Mouse (Mus musculus): ENCODE measurements around the gene Tff1. TPM values are rescaled to one million over a fixed set of nuclear protein-coding genes. Genes with fewer than 3 reads are reported as not detected.

Tff1 gene
- polyA plus RNA-seq, 1 experiment from 2014 or later = not detected

DNA sequence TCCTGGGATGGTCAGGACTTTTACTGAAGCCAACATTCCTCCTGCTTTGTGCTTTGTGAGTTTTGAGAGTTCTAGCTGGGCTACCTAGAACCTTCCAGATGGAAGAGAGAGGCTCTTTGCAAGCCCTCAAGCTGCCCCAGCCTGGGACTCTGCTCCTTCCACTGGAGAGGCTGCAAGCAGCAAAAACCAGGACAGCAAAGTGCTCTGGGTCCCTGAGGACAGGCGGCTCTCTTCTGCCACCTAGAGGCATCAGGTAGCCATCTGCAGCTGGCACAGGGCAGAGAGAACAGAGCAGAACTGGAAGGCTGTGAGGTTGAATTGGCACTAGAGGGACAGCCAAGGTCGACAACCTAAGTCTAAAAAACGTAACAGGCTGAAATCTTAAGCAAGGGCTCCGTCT, 22.3 kb upstream of the Tff1 start:
- 23% methylated on average over 4 of the region's 4 CpGs for WGBS
- Histone ChIP-seq H3K4me2 (no peak overlapping the region), H3K4me1 (no peaks in the 10 kb centered on the region), H3K9ac (no peak overlapping the region), H3K36me3 (no peaks in the 10 kb centered on the region), H3K4me3 (no peak overlapping the region), H3K27me3 (no peaks in the 10 kb centered on the region), H3K9me3 (no peaks in the 10 kb centered on the region), H3K27ac (no peak overlapping the region)
- ATAC-seq (ENCODE audit: insufficient number of reproducible peaks, insufficient read depth, low FRiP score, low TSS enrichment, low read depth) = no peak

DNA sequence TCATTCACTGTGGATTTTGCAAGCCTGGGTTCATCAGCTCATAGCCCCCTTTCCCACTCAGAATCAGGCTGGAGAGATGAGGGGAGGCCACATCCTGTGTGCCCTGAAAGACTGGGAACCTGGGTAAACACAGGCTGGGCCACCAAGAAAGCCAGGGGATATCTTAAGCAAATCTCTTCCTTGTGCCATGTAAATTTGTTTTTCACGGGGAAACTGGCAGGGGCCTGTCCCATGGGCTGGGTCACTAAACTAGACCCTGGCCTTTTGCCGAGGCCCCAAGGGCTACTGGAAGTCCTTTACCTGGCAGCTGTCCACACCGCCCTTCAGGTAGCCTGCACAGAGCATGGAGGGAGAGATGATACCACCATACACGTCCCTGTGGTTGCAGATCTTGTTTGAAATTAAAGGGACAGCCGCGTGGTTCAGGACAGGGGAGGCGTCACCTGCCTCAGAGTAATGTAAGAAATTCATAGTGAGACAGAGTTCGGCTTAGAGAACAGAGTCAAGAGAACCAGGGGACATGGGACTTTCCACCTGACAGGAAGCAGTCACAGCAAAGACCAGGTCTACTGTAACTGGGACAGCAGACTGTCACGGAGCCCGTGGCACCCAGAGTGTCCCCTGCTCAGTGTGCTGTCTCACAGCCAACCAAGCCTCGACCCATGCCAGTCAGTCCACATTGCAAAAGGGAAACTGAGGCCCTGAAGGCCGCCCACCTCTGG, 19.4 kb upstream of the Tff1 start:
- 74% methylated on average over 12 of the region's 12 CpGs for WGBS

DNA sequence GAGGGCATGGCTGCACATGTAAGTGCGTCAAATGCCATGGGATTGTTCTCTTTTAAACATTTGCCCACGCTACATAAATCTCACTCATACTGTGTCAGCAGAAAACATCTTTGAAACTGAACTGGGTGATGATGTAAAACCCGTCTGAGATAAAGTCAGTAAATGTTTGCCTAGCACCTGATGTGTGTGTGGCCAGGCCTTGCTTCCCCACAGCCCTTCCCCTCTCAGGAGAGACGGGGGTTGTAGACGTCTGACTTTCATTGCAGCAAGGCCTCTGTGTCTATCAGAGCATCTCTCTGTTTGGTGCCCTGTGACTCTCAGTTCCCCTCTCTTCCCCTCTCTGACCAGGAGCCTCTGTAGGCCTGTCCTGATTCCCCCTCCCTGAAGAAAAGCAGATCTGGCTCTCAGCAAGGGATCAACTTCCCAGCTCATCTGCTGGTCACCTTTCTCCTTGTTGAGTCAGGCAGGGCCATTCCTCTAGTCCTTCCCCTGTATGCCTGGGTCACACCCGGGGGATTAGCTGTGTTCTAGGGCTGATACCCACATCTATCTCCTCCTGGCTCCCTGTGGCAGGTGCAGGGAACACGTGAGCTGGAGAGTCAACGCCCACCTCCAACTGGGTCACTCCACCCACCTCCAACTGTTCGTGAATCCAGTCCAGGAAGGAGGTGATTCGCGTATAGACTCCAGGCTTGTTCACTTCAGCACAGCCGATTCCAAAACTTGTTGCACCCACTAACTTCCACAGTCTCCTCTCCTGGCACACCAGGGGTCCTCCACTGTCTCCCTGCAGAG, 18.3 kb upstream of the Tff1 start:
- no peak for ATAC-seq (ENCODE audit: insufficient number of reproducible peaks, insufficient read depth, low FRiP score, low TSS enrichment, low read depth)
- Histone ChIP-seq H3K4me3 (no peak overlapping the region), H3K27ac (no peak overlapping the region), H3K9me3 (no peaks in the 10 kb centered on the region), H3K36me3 (no peaks in the 10 kb centered on the region), H3K4me2 (no peak overlapping the region), H3K9ac (no peak overlapping the region), H3K27me3 (no peaks in the 10 kb centered on the region), H3K4me1 (no peaks in the 10 kb centered on the region)
- WGBS = 61% methylated on average over 12 of the region's 12 CpGs

More for the DNA sequence above, 19.4 kb upstream of the Tff1 start:
- no peak for ATAC-seq (ENCODE audit: insufficient number of reproducible peaks, insufficient read depth, low FRiP score, low TSS enrichment, low read depth)
- H3K27me3 ChIP-seq = no peaks in the 10 kb centered on the region
- no peaks in the 10 kb centered on the region for H3K4me1 ChIP-seq
- H3K9me3 ChIP-seq = no peaks in the 10 kb centered on the region
- H3K9ac ChIP-seq = no peak overlapping the region
- no peaks in the 10 kb centered on the region for H3K36me3 ChIP-seq
- H3K27ac ChIP-seq = no peak overlapping the region
- H3K4me3 ChIP-seq = no peak overlapping the region
- no peak overlapping the region for H3K4me2 ChIP-seq

DNA sequence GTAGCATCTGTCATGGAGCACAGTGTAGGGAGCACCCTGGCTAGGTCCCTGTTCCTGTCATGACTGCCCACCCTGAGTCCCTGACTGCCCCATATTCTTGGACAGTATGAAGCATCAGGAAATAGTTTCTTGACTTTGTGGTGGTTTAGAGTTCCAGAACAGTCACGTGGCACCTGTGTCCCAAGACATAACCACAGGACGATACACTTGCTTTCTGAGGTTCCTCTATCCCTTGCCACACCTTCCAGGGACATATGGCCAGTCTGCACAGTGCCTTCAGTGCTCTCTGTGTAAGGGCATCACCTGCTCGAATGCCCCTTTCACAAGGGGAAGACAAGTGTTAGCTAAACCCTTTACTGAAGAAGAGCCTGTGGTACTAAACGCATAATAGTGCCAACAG, 16.4 kb upstream of the Tff1 start:
- Histone ChIP-seq H3K27me3 (no peaks in the 10 kb centered on the region), H3K27ac (no peak overlapping the region), H3K4me3 (no peak overlapping the region), H3K4me1 (no peaks in the 10 kb centered on the region), H3K4me2 (no peak overlapping the region), H3K36me3 (no peaks in the 10 kb centered on the region), H3K9ac (no peak overlapping the region), H3K9me3 (no peaks in the 10 kb centered on the region)
- 91% methylated on average over 4 of the region's 4 CpGs for WGBS
- ATAC-seq (ENCODE audit: insufficient number of reproducible peaks, insufficient read depth, low FRiP score, low TSS enrichment, low read depth) = no peak

DNA sequence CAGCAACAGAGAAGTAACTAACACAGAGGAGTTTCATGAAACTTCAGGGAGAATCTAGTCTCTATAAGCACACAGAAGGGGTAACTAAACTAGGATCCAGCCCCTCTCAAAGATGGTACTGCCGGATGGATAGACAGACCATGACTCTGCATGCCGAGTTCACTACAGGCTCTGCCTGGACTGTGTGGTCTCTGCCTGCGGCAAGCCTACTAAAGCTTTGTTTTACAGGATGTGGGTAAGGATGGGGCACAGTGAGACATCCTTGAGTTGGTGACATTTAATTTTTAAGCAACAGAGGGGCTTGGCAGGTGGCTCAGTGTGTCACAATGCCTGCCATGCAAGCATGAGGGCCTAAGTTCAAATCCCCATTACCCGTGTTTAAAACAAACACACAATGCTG, 11.2 kb upstream of the Tff1 start:
- no peaks in the 10 kb centered on the region for H3K4me1 ChIP-seq
- no peaks in the 10 kb centered on the region for H3K36me3 ChIP-seq
- no peak overlapping the region for H3K27ac ChIP-seq
- no peak overlapping the region for H3K9ac ChIP-seq
- H3K4me3 ChIP-seq = no peak overlapping the region
- no peak overlapping the region for H3K4me2 ChIP-seq
- H3K9me3 ChIP-seq = no peaks in the 10 kb centered on the region
- H3K27me3 ChIP-seq = no peaks in the 10 kb centered on the region
- ATAC-seq (ENCODE audit: insufficient number of reproducible peaks, insufficient read depth, low FRiP score, low TSS enrichment, low read depth) = no peak
- 89% methylated on average over 4 of the region's 4 CpGs for WGBS

DNA sequence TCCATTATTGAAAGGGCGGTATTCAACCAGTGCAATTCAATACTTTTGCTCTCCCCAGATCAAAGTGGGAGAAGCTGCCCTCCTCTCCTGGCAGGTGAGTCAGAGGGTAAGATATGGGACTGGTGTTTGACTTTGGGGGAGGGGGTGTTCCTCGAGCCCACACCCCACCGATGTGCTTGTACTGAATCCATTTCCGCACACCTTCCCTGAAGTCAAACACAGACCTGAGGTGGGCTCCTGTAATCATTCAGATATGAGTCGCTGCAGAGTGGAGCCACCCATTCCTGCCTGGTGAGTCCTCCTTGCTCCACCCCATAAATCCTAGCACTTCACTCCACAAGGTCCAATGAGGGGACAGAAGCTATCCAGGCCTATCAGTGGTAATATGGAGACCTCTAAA, 4.7 kb upstream of the Tff1 start:
- Histone ChIP-seq H3K4me2 (no peak overlapping the region), H3K4me1 (no peaks in the 10 kb centered on the region), H3K4me3 (no peak overlapping the region), H3K27me3 (no peaks in the 10 kb centered on the region), H3K9me3 (no peaks in the 10 kb centered on the region), H3K9ac (no peak overlapping the region), H3K27ac (no peak overlapping the region), H3K36me3 (no peaks in the 10 kb centered on the region)
- 80% methylated on average over 5 of the region's 5 CpGs for WGBS
- ATAC-seq (ENCODE audit: insufficient number of reproducible peaks, insufficient read depth, low FRiP score, low TSS enrichment, low read depth) = no peak

DNA sequence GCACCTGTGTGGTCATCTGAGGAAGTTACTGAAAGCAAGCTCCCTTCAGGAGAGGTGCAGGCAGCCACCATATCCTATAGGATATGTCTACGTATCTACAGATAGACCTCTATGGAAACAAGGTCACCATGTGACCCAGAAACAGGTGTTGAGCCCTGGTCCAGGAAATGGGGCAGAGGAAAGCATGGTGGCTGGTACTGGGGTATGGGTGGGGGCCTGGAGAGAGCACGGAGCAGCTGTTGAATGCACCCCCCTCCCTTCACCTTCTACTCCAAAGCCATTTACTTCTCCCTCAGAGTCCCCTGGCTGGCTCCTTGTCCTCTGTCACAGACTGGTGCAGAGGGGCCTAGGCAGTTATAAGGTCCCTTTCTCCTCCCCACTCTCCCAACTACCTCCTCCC, 1.3 kb downstream of the Tff1 start:
- WGBS = 77% methylated on average over 2 of the region's 2 CpGs
- no peak overlapping the region for H3K4me2 ChIP-seq
- no peak overlapping the region for H3K9ac ChIP-seq
- H3K4me1 ChIP-seq = no peaks in the 10 kb centered on the region
- no peaks in the 10 kb centered on the region for H3K36me3 ChIP-seq
- ATAC-seq (ENCODE audit: insufficient number of reproducible peaks, insufficient read depth, low FRiP score, low TSS enrichment, low read depth) = no peak
- H3K27ac ChIP-seq = no peak overlapping the region
- no peaks in the 10 kb centered on the region for H3K9me3 ChIP-seq
- no peak overlapping the region for H3K4me3 ChIP-seq
- H3K27me3 ChIP-seq = no peaks in the 10 kb centered on the region

DNA sequence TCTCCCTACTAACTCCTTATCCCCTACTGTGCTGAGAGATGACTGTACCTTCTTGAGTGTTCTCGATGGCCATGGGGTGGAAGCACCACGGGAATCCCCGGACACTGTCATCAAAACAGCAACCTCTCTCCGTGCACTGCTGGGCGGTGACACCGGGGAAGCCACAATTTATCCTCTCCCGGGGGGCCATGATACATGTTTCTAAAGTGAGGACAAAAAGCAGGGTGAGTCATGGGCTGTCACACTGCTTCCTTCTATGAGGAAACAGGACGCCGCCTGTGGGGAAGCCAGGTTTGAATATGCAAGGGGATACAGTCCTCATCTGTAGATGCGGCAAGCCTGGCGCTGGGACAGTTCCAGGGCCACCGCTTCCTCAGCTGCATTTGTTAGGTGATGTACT, 2.5 kb downstream of the Tff1 start:
- no peak overlapping the region for H3K4me2 ChIP-seq
- no peaks in the 10 kb centered on the region for H3K4me1 ChIP-seq
- H3K4me3 ChIP-seq = no peak overlapping the region
- no peaks in the 10 kb centered on the region for H3K9me3 ChIP-seq
- H3K9ac ChIP-seq = no peak overlapping the region
- ATAC-seq (ENCODE audit: insufficient number of reproducible peaks, insufficient read depth, low FRiP score, low TSS enrichment, low read depth) = no peak
- WGBS = 88% methylated on average over 12 of the region's 12 CpGs
- no peak overlapping the region for H3K27ac ChIP-seq
- H3K36me3 ChIP-seq = no peaks in the 10 kb centered on the region
- no peaks in the 10 kb centered on the region for H3K27me3 ChIP-seq

DNA sequence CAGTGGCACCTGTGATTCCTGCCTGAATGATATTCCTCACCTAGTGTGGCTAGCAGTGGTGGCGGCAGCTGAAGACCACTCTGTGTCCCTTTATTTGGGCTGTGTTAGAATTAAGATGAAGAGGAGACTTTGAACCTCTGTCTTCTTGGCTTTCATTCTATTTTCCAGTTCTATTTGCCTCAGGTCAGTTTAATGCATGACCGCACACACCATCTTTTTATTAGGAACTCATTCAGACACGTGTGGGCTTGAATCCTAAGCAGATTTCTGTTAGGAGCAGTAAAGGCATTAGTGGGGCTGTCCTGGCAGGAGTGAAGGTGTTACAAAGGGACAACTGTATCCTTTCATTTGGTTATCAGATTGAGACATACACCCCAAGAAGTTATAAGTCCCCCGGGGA, 4.8 kb downstream of the Tff1 start:
- Histone ChIP-seq H3K27ac (no peak overlapping the region), H3K4me2 (no peak overlapping the region), H3K4me1 (no peaks in the 10 kb centered on the region), H3K9me3 (no peaks in the 10 kb centered on the region), H3K27me3 (no peaks in the 10 kb centered on the region), H3K4me3 (no peak overlapping the region), H3K36me3 (no peaks in the 10 kb centered on the region), H3K9ac (no peak overlapping the region)
- 67% methylated on average over 4 of the region's 4 CpGs for WGBS
- no peak for ATAC-seq (ENCODE audit: insufficient number of reproducible peaks, insufficient read depth, low FRiP score, low TSS enrichment, low read depth)

DNA sequence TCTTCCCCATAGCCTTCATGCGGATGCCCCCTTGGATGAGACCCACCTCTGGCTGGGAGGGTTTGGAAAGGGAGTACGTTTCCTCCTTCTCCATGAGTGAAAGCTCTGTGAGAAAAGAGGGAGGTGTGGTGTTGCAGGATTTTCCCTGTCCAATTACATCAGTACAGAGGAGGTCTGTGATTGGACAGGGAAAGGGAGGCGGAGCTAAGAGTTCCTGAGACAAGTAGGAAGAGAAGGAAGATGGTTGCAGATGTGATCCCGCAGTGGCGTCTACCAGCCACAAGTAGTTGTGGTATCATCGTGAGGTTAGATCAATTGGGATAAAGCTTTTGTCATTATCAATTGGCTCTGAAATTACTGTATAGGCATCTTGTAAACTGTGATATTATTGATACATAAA, 7.2 kb downstream of the Tff1 start:
- no peak overlapping the region for H3K4me2 ChIP-seq
- no peaks in the 10 kb centered on the region for H3K27me3 ChIP-seq
- H3K27ac ChIP-seq = no peak overlapping the region
- no peaks in the 10 kb centered on the region for H3K4me1 ChIP-seq
- no peak for ATAC-seq (ENCODE audit: insufficient number of reproducible peaks, insufficient read depth, low FRiP score, low TSS enrichment, low read depth)
- H3K9me3 ChIP-seq = no peaks in the 10 kb centered on the region
- no peaks in the 10 kb centered on the region for H3K36me3 ChIP-seq
- no peak overlapping the region for H3K4me3 ChIP-seq
- no peak overlapping the region for H3K9ac ChIP-seq
- 75% methylated on average over 6 of the region's 6 CpGs for WGBS

DNA sequence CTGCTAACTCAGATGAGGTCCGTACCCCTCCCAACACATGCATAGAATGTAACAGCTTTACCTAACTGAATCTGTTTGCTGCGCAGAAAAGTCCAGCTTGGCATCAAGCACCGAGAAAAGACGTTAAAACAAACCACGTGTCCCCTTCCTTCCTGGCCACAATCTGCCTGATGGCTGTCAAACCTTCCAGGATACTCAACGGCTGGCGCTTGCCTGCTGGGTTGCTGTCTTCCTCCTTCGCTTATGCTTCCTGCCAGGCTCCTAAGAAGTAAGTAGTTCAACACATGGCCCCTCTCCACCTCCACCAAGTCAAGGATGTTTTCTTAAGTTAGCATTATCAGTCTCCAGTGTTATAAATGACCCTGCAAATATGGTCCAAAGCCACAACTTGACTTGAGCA, 11.3 kb downstream of the Tff1 start:
- ATAC-seq (ENCODE audit: insufficient number of reproducible peaks, insufficient read depth, low FRiP score, low TSS enrichment, low read depth) = no peak
- no peak overlapping the region for H3K27ac ChIP-seq
- no peak overlapping the region for H3K4me3 ChIP-seq
- H3K9me3 ChIP-seq = no peaks in the 10 kb centered on the region; the same call in 1 of the 2 replicates
- no peaks in the 10 kb centered on the region for H3K36me3 ChIP-seq
- no peak overlapping the region for H3K9ac ChIP-seq
- no peaks in the 10 kb centered on the region for H3K27me3 ChIP-seq
- no peaks in the 10 kb centered on the region for H3K4me1 ChIP-seq
- no peak overlapping the region for H3K4me2 ChIP-seq
- WGBS = 70% methylated on average over 8 of the region's 8 CpGs

DNA sequence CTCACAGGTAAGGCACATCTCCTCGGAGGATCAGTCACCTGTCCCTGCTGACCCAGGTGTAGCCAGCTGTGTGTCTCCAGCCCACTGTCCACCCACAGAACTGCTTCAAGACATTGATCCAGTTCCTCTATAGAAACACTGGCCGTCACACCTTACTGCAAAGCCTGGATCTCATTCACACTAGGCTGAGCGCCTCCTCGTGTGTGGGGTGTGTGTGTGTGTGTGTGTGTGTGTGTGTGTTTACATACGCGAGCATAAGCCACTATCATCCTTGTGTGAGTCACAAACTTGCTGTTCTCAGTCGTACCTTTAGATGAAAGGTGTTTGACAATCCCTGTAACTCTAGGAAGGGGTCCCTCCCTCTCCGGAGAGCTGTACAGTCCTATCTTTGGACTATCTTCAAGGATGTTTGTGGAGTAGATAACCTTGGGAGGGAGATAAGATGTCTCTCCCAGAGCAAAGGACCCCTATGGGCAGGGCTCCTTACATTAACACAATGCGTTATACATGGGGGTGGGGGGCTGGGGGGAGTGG, 12.0 kb downstream of the Tff1 start:
- Histone ChIP-seq H3K27ac (no peak overlapping the region), H3K36me3 (no peaks in the 10 kb centered on the region), H3K4me1 (no peaks in the 10 kb centered on the region), H3K27me3 (no peaks in the 10 kb centered on the region), H3K9me3 (no peaks in the 10 kb centered on the region; the same call in 1 of the 2 replicates), H3K4me3 (no peak overlapping the region), H3K9ac (no peak overlapping the region), H3K4me2 (no peak overlapping the region)
- 82% methylated on average over 9 of the region's 9 CpGs for WGBS
- ATAC-seq (ENCODE audit: insufficient number of reproducible peaks, insufficient read depth, low FRiP score, low TSS enrichment, low read depth) = no peak
